Mouse (Mus musculus): ENCODE results near the gene Gosr1. TPM values are rescaled to one million over a fixed set of nuclear protein-coding genes. Genes with fewer than 3 reads are reported as not detected.
"Not testable (repeated sequence)": the region's sequence is repeated elsewhere in the genome, so short reads cannot be mapped to it uniquely, and the experiment has no call there.

Gene Gosr1
- 15.3 and 17.8 TPM in 2 replicates for polyA plus RNA-seq (2015; fragmentation: Nextera tagmentation; extraction: Ambion mirVana)

DNA sequence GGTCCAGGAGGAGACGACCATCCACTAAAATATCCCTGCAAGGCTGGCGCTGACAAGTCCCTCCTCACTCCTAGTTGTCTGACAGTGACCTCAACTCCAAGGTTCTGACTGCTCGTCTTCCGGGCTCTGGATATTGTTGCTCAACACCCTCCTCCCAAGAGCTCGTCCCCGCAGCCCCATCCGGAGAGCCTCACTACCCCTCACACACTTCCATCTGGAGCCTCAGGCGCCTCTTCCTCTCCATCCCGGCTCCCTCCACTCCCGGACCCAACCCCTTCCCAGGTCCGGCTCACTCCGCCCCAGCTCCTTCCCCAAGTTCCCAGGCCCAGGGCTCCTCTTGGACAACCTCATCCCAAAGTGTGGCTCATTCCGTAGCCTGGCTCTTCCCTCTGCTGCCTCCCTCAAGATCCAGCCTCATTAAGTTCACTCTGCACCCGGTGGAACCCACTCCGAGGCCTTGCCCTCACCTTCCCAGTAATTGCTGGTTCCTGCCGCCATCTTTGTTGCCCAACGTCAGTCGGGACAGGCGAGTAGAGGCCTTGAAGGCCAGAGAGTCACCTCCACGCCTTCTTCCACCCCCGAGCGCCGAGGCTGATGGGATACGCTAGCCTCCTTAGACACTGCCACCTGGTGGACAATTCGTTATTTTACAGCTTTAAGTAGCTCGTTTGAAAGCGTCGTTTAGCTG is at the start of gene Gosr1:
Gosr1 (minus strand) TSS at position 527 of the 688 bp plus-strand sequence.
- Histone ChIP-seq H3K4me1 (peaks cover 4% of the 10 kb centered on the region), H3K27me3 (replicated peaks) (peaks cover 25% of the 10 kb centered on the region; the same call in 1 of the 2 replicates), H3K4me3 (peak within 1 kb of the TSS; percentile 92), H3K27ac (replicated peaks) (peak within 1 kb of the TSS; percentile 92), H3K9me3 (no peaks in the 10 kb centered on the region), H3K4me2 (peak within 1 kb of the TSS; percentile 90), H3K36me3 (peaks cover 29% of the 10 kb centered on the region), H3K9ac (peak within 1 kb of the TSS; percentile 98)
- WGBS, result under 1% methylated on average over 28 of the region's 28 CpGs
- peak; percentile 85 for ATAC-seq (ENCODE audit: extremely low read depth, insufficient number of reproducible peaks, low FRiP score, low TSS enrichment)

- Histone ChIP-seq H3K4me3 (no peak overlapping the region), H3K9ac (no peak overlapping the region), H3K36me3 (peaks cover 68% of the 10 kb centered on the region), H3K27me3 (replicated peaks) (no peaks in the 10 kb centered on the region), H3K27ac (replicated peaks) (no peak overlapping the region), H3K9me3 (no peaks in the 10 kb centered on the region), H3K4me1 (peaks cover 19% of the 10 kb centered on the region), H3K4me2 (no peak overlapping the region)
- ATAC-seq (ENCODE audit: extremely low read depth, insufficient number of reproducible peaks, low FRiP score, low TSS enrichment), result no peak
- 80% methylated on average over 9 of the region's 9 CpGs for WGBS
Observed at GRCm38 (mm10) chr11:76810706-76811495, 47.5 kb upstream of the Gosr1 start.

GRCm38 (mm10) chr11:76809450-76809849 is 46.1 kb upstream of the Gosr1 start:
- H3K4me3 ChIP-seq, result no peak overlapping the region
- WGBS, result 43% methylated on average over 3 of the region's 3 CpGs
- peak overlapping the region; percentile 36; the same call in 1 of the 2 replicates for H3K27ac ChIP-seq (replicated peaks)
- peaks cover 19% of the 10 kb centered on the region for H3K4me1 ChIP-seq
- H3K9ac ChIP-seq, result peak overlapping the region; percentile 24; the same call in 1 of the 2 replicates
- H3K4me2 ChIP-seq, result no peak overlapping the region
- no peaks in the 10 kb centered on the region for H3K27me3 ChIP-seq (replicated peaks)
- no peak for ATAC-seq (ENCODE audit: extremely low read depth, insufficient number of reproducible peaks, low FRiP score, low TSS enrichment)
- no peaks in the 10 kb centered on the region for H3K9me3 ChIP-seq
- peaks cover 78% of the 10 kb centered on the region for H3K36me3 ChIP-seq

DNA sequence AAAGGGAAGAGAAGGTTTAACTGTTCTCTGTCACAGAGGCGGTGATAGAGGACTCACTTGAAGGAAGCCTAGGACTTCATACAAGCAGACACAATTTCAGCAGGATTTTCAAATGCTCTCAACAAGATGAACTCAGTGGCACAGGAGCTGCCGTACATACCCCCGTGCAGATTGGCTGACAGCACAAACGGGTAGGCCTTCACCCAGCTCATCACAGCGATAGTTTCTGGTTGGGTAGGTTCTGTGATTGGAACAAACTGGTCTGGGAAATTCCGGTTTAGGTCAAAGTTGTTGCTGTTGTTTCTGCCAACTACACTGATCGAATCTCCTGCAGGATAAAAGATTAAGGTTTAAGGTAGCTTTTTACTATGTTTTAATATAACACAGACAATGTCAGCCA is 45.2 kb upstream of the Gosr1 start:
- 90% methylated on average over 7 of the region's 7 CpGs for WGBS
- no peak overlapping the region for H3K4me3 ChIP-seq
- no peak overlapping the region for H3K9ac ChIP-seq
- no peak for ATAC-seq (ENCODE audit: extremely low read depth, insufficient number of reproducible peaks, low FRiP score, low TSS enrichment)
- no peak overlapping the region for H3K27ac ChIP-seq (replicated peaks)
- peaks cover 78% of the 10 kb centered on the region for H3K36me3 ChIP-seq
- no peak overlapping the region for H3K4me2 ChIP-seq
- no peaks in the 10 kb centered on the region for H3K27me3 ChIP-seq (replicated peaks)
- peaks cover 19% of the 10 kb centered on the region for H3K4me1 ChIP-seq
- H3K9me3 ChIP-seq, result no peaks in the 10 kb centered on the region

DNA sequence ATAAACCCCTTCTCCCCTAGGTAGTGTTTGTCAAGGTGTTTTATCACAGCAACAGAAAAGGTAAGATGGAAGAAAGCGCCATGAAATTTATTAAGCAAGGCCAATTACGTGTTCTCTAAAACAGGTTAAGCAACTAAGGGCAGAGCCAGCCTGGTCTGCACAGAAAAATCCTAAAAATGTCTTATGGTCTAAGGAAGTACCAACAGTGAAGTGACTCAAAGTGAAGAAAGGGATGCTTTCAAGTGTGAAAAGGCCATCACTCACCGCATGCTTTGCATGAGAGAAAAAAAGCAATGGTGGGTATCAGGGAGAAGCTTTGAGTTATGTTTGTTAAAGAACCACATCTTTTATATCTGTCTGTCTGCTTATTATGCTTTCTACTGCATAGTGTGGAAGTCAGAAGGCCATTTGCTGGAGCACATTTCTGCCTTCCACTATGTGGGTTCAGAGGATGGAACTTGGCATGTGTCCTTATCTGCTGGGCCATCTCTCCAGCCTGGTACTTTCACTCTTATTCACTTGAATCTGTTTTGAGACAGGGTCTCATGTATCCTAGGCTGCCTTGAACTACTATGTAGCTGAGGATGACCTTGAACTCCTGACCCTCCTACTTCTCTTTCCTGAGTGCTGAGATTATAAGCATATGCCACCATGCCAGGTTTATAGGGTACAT is 43.8 kb upstream of the Gosr1 start:
- Histone ChIP-seq H3K27ac (replicated peaks) (no peak overlapping the region), H3K4me2 (no peak overlapping the region), H3K9me3 (no peaks in the 10 kb centered on the region), H3K9ac (no peak overlapping the region), H3K4me3 (no peak overlapping the region), H3K27me3 (replicated peaks) (no peaks in the 10 kb centered on the region), H3K36me3 (peaks cover 80% of the 10 kb centered on the region), H3K4me1 (peaks cover 19% of the 10 kb centered on the region)
- no peak for ATAC-seq (ENCODE audit: extremely low read depth, insufficient number of reproducible peaks, low FRiP score, low TSS enrichment)
- WGBS, result 88% methylated on average over 3 of the region's 3 CpGs

- 80% methylated on average over 4 of the region's 4 CpGs for WGBS
- no peaks in the 10 kb centered on the region for H3K27me3 ChIP-seq (replicated peaks)
- no peak overlapping the region for H3K4me2 ChIP-seq
- ATAC-seq (ENCODE audit: extremely low read depth, insufficient number of reproducible peaks, low FRiP score, low TSS enrichment), result no peak
- H3K4me3 ChIP-seq, result no peak overlapping the region
- H3K9me3 ChIP-seq, result no peaks in the 10 kb centered on the region
- peaks cover 19% of the 10 kb centered on the region for H3K4me1 ChIP-seq
- H3K9ac ChIP-seq, result no peak overlapping the region
- peaks cover 87% of the 10 kb centered on the region for H3K36me3 ChIP-seq
- no peak overlapping the region for H3K27ac ChIP-seq (replicated peaks)
Observed at GRCm38 (mm10) chr11:76806026-76806425, 42.6 kb upstream of the Gosr1 start.

- not testable (repeated sequence) for ATAC-seq (ENCODE audit: extremely low read depth, insufficient number of reproducible peaks, low FRiP score, low TSS enrichment); H3K9ac ChIP-seq; H3K27ac ChIP-seq (replicated peaks); H3K27me3 ChIP-seq (replicated peaks); H3K4me2 ChIP-seq; H3K9me3 ChIP-seq; H3K4me3 ChIP-seq
- 82% methylated on average over 4 of the region's 4 CpGs for WGBS
- Histone ChIP-seq H3K4me1 (peaks cover 19% of the 10 kb centered on the region), H3K36me3 (peaks cover 84% of the 10 kb centered on the region)
Observed at GRCm38 (mm10) chr11:76805072-76805471, 41.7 kb upstream of the Gosr1 start.

DNA sequence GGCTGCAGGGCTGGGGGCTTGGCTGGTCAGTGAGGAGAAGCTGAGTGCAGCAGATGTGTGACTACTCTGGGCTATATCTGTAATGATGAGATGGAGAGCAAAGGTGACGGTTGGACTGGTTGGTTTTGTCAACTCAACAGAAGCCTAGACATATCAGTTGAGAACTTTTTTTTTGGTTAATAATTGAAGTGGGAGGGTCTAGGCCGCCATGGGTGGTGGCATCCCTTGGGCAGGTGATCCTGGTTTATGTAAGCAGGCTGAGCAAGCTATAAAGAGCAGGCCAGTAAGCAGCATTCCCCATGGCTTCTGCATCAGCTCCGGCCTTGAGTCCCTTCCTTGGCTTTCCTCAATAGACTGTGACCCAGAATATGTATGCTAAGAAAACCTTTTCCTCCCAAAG is 39.9 kb upstream of the Gosr1 start:
- 85% methylated on average over 3 of the region's 3 CpGs for WGBS
- Histone ChIP-seq H3K36me3 (peaks cover 87% of the 10 kb centered on the region), H3K4me2 (no peak overlapping the region), H3K9me3 (no peaks in the 10 kb centered on the region), H3K4me3 (no peak overlapping the region), H3K9ac (no peak overlapping the region), H3K4me1 (peaks cover 12% of the 10 kb centered on the region; the same call in 1 of the 2 replicates), H3K27me3 (replicated peaks) (no peaks in the 10 kb centered on the region), H3K27ac (replicated peaks) (no peak overlapping the region)
- ATAC-seq (ENCODE audit: extremely low read depth, insufficient number of reproducible peaks, low FRiP score, low TSS enrichment), result no peak

DNA sequence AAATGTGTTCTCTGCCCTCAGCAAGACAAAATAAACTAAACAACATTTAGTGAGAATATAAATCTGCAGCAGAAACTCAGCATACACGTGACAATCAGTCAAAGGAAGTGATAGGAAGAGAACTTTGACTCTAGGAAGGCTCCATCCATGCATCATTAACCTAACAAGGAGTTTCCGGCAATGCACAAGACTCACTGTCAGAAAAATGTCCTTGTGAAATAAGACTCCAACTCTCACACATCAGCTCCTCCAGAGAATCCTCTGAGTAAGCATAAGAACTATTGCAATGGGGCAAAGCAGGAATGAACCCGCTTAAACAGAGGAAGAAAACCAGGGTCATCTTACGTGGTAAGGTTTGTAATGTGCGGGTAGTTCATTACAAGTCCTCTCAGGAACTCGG is 33.9 kb upstream of the Gosr1 start:
- no peak overlapping the region for H3K4me3 ChIP-seq
- no peak for ATAC-seq (ENCODE audit: extremely low read depth, insufficient number of reproducible peaks, low FRiP score, low TSS enrichment)

GRCm38 (mm10) chr11:76795326-76795725 is 31.9 kb upstream of the Gosr1 start:
- Histone ChIP-seq H3K9ac (no peak overlapping the region), H3K9me3 (no peaks in the 10 kb centered on the region), H3K36me3 (peaks cover 86% of the 10 kb centered on the region), H3K4me2 (no peak overlapping the region), H3K27ac (replicated peaks) (no peak overlapping the region), H3K27me3 (replicated peaks) (no peaks in the 10 kb centered on the region), H3K4me3 (no peak overlapping the region), H3K4me1 (no peaks in the 10 kb centered on the region)
- ATAC-seq (ENCODE audit: extremely low read depth, insufficient number of reproducible peaks, low FRiP score, low TSS enrichment), result no peak
- 88% methylated on average over 5 of the region's 5 CpGs for WGBS

More for the DNA sequence above, 33.9 kb upstream of the Gosr1 start:
- no peak overlapping the region for H3K27ac ChIP-seq (replicated peaks)
- H3K4me1 ChIP-seq, result no peaks in the 10 kb centered on the region
- no peaks in the 10 kb centered on the region for H3K27me3 ChIP-seq (replicated peaks)
- no peaks in the 10 kb centered on the region for H3K9me3 ChIP-seq
- no peak overlapping the region for H3K9ac ChIP-seq
- WGBS, result 89% methylated on average over 6 of the region's 6 CpGs
- H3K36me3 ChIP-seq, result peaks cover 83% of the 10 kb centered on the region
- H3K4me2 ChIP-seq, result no peak overlapping the region

DNA sequence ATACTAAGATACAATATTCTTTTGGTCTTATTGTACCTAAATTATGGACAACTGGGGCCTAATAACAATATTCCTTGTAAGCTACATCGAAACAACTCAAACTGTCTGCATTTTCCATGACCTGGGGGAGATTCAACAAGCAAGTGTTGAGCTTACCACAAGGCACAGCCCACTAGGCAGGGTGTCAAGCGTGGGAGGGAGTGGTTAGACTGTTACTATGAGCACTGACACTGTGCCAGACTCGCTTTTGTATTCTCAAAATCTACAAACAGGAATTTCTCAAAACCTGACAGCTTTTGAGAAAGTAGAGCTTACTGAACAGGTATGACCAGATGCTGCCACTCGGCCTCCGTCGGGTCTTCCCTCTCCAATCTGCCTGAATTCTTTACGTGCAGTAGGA is 28.0 kb upstream of the Gosr1 start:
- 79% methylated on average over 7 of the region's 7 CpGs for WGBS

More for the DNA sequence above, 28.0 kb upstream of the Gosr1 start:
- Histone ChIP-seq H3K4me1 (no peaks in the 10 kb centered on the region), H3K27ac (replicated peaks) (no peak overlapping the region), H3K4me3 (no peak overlapping the region), H3K9me3 (no peaks in the 10 kb centered on the region), H3K4me2 (no peak overlapping the region), H3K9ac (no peak overlapping the region), H3K36me3 (peaks cover 85% of the 10 kb centered on the region), H3K27me3 (replicated peaks) (no peaks in the 10 kb centered on the region)
- ATAC-seq (ENCODE audit: extremely low read depth, insufficient number of reproducible peaks, low FRiP score, low TSS enrichment), result no peak
